Mouse (Mus musculus) neural tube, embryonic 12.5 days (tissue): Measurements from ENCODE around the gene Kcnip4. TPM values are rescaled to one million over a fixed set of nuclear protein-coding genes. Genes with fewer than 3 reads are reported as not detected.
A peak's percentile ranks its signal among the peaks of the same experiment; 100 is the strongest.

Experiments used
- ATAC-seq: fragments of 200-750 bp; cut with Nextera tagmentation; 2 replicates; pipeline ENCODE4 v1.8.0; 2017; ENCODE audit warnings: low read depth, mild to moderate bottlenecking, moderate TSS enrichment, moderate library complexity; ENCODE audit not compliant: low FRiP score
- H3K27ac ChIP-seq: fragments of 300-500 bp; sonication (generic); 2 replicates; pipeline ENCODE4 v1.5.1; 2016
- H3K27me3 ChIP-seq: fragments of 300-500 bp; sonication (generic); replicated peaks from 2 replicates; pipeline ENCODE4 v1.6.1; 2016; ENCODE audit warnings: mild to moderate bottlenecking
- H3K36me3 ChIP-seq: fragments of 300-500 bp; sonication (generic); 2 replicates; pipeline ENCODE4 v1.6.1; 2016; ENCODE audit warnings: mild to moderate bottlenecking
- H3K4me1 ChIP-seq: fragments of 300-500 bp; sonication (generic); 2 replicates; pipeline ENCODE4 v1.6.1; 2016
- H3K4me2 ChIP-seq: fragments of 300-500 bp; sonication (generic); replicated peaks from 2 replicates; pipeline ENCODE4 v1.6.1; 2016; ENCODE audit warnings: mild to moderate bottlenecking
- H3K4me3 ChIP-seq: fragments of 300-500 bp; sonication (generic); 2 replicates; pipeline ENCODE4 v1.5.1; 2016
- H3K9ac ChIP-seq: fragments of 300-500 bp; sonication (generic); 2 replicates; pipeline ENCODE4 v1.6.1; 2016; ENCODE audit warnings: mild to moderate bottlenecking
- H3K9me3 ChIP-seq: fragments of 300-500 bp; sonication (generic); 2 replicates; pipeline ENCODE4 v1.6.1; 2016; ENCODE audit warnings: mild to moderate bottlenecking
- WGBS: fragments of 180-500 bp; shearing (Covaris S2); methylation state at CpG from one replicate; pipeline ENCODE4 v1.1.7; 2016; 5-methylcytosine and 5-hydroxymethylcytosine counted together
- polyA plus RNA-seq: library from polyadenylated mRNA; unstranded; fragments of >200 nt; fragmentation: Nextera tagmentation; extraction: Ambion mirVana; gene quantifications from 2 replicates; pipeline ENCODE4 v1.2.1, GENCODE M21; 2016

The Kcnip4 gene
- polyA plus RNA-seq, 1 experiment from 2014 or later: 4.0 TPM

GRCm38 (mm10) chr5:48503094-48503493, 1021.6 kb downstream of the Kcnip4 start:
- H3K36me3 ChIP-seq: no peaks in the 10 kb centered on the region
- H3K27ac ChIP-seq: no peak overlapping the region
- H3K4me2 ChIP-seq: no peak overlapping the region
- no peak overlapping the region for H3K4me3 ChIP-seq
- no peak overlapping the region for H3K9ac ChIP-seq
- ATAC-seq: no peak
- 83% methylated on average over 3 of the region's 3 CpGs for WGBS
- H3K9me3 ChIP-seq: no peaks in the 10 kb centered on the region
- H3K27me3 ChIP-seq: no peaks in the 10 kb centered on the region
- no peaks in the 10 kb centered on the region for H3K4me1 ChIP-seq

DNA sequence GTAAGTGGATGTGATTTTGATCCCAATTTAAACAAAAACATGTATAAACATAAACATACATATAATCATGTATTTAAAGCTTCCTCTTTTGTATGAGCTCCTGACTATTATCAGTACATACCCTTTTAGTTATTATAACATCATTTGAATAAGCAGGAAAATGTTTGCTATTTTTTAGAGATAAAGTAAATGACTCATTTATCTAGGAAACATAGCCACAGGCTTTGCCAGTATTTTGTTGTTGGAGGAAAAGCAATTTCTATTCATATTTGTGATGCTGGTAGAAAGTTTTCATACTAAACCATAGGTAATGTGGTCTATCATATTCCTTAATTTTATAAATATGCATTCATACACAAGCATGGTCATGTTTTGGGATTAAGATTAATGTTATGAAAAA, 1022.3 kb downstream of the Kcnip4 start:
- Histone ChIP-seq H3K27me3 (no peaks in the 10 kb centered on the region), H3K9me3 (no peaks in the 10 kb centered on the region), H3K4me1 (no peaks in the 10 kb centered on the region), H3K4me2 (no peak overlapping the region), H3K36me3 (no peaks in the 10 kb centered on the region), H3K9ac (no peak overlapping the region), H3K4me3 (no peak overlapping the region), H3K27ac (no peak overlapping the region)
- no peak for ATAC-seq

- no peak overlapping the region for H3K9ac ChIP-seq
- no peak overlapping the region for H3K27ac ChIP-seq
- no peak overlapping the region for H3K4me3 ChIP-seq
- no peak overlapping the region for H3K4me2 ChIP-seq
- no peaks in the 10 kb centered on the region for H3K4me1 ChIP-seq
- H3K36me3 ChIP-seq: no peaks in the 10 kb centered on the region
- H3K27me3 ChIP-seq: no peaks in the 10 kb centered on the region
- no peaks in the 10 kb centered on the region for H3K9me3 ChIP-seq
- no peak for ATAC-seq
- 86% methylated on average over 5 of the region's 5 CpGs for WGBS
Measured at GRCm38 (mm10) chr5:48500204-48500603, 1024.5 kb downstream of the Kcnip4 start.

GRCm38 (mm10) chr5:48490864-48491477, 1033.7 kb downstream of the Kcnip4 start:
- Histone ChIP-seq H3K9ac (no peak overlapping the region), H3K4me1 (no peaks in the 10 kb centered on the region; the same call in 1 of the 2 replicates), H3K4me3 (no peak overlapping the region), H3K36me3 (no peaks in the 10 kb centered on the region), H3K27me3 (no peaks in the 10 kb centered on the region), H3K9me3 (no peaks in the 10 kb centered on the region), H3K4me2 (no peak overlapping the region), H3K27ac (no peak overlapping the region)
- ATAC-seq: no peak
- WGBS: 89% methylated on average over 3 of the region's 3 CpGs

DNA sequence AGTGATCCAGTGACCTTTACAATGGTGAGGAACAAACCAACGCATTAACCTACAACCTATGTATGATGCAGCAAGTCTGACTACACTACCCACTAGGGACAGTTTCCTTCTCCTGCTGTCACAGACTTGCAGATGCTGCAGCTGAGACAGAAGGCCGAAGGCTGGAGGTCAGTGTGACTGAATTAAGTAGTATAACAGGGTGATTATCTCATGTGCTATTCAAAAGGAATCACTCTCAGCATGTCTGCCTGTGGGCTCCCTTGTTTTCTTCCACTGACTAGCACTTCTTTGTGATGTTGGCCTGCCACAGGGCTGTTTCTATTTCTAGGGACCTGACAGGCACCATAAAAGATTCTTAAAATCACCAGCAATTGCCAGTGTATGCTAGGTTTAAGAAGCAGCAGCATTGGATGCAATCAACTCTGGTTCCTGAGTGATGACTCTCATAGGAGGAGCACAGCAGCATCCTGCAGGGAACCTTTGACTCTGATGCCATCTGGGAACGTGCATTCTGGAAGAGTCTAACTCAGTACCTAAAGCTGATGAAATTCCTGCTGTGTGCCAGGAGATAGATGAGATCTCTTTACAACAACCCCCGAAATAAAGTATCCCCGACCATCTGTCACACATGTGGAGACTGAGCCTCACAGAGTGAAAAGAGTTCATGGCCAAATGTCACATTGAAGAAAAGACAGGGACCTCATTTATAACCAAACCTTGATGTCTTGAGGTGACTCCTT, 1035.0 kb downstream of the Kcnip4 start:
- no peak overlapping the region for H3K27ac ChIP-seq
- H3K36me3 ChIP-seq: no peaks in the 10 kb centered on the region
- ATAC-seq: peak; percentile 48; the same call in 1 of the 2 replicates
- WGBS: 13% methylated on average over 5 of the region's 5 CpGs
- no peak overlapping the region for H3K4me2 ChIP-seq
- H3K27me3 ChIP-seq: no peaks in the 10 kb centered on the region
- no peaks in the 10 kb centered on the region for H3K9me3 ChIP-seq
- H3K9ac ChIP-seq: no peak overlapping the region
- H3K4me3 ChIP-seq: no peak overlapping the region
- no peaks in the 10 kb centered on the region; the same call in 1 of the 2 replicates for H3K4me1 ChIP-seq

DNA sequence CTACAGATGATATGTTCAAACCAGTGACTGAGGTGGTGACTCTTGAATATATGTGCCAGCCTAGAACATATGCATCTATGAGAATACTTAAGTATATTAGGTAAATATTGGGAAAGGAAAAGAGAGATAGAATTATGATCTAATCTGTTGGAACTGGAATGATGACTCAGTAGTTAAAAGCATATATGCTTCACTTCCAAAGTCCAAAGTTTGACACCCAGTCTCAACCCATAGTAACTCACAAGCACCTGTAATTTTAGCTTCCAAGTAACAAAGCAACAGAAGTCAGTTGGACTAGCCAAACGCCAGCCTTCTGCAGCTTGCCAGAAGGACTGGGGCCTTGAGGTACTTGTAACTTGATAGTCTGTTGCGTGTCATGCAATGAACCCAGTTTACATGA, 1041.6 kb downstream of the Kcnip4 start:
- Histone ChIP-seq H3K36me3 (no peaks in the 10 kb centered on the region), H3K27ac (no peak overlapping the region), H3K27me3 (no peaks in the 10 kb centered on the region), H3K9me3 (no peaks in the 10 kb centered on the region), H3K4me2 (no peak overlapping the region), H3K4me3 (no peak overlapping the region), H3K4me1 (no peaks in the 10 kb centered on the region), H3K9ac (no peak overlapping the region)
- ATAC-seq: no peak
- 85% methylated on average over 2 of the region's 2 CpGs for WGBS

- H3K4me2 ChIP-seq: no peak overlapping the region
- 79% methylated on average over 2 of the region's 2 CpGs for WGBS
- no peaks in the 10 kb centered on the region for H3K36me3 ChIP-seq
- no peaks in the 10 kb centered on the region for H3K9me3 ChIP-seq
- H3K4me3 ChIP-seq: no peak overlapping the region
- no peak overlapping the region for H3K27ac ChIP-seq
- H3K27me3 ChIP-seq: no peaks in the 10 kb centered on the region
- no peaks in the 10 kb centered on the region for H3K4me1 ChIP-seq
- ATAC-seq: no peak
- H3K9ac ChIP-seq: no peak overlapping the region
Measured at GRCm38 (mm10) chr5:48460221-48460620, 1064.5 kb downstream of the Kcnip4 start.

- WGBS: 76% methylated on average over 1 of the region's 1 CpGs
- Histone ChIP-seq H3K4me1 (no peaks in the 10 kb centered on the region), H3K9ac (no peak overlapping the region), H3K4me2 (no peak overlapping the region), H3K27ac (no peak overlapping the region), H3K4me3 (no peak overlapping the region), H3K27me3 (no peaks in the 10 kb centered on the region), H3K9me3 (no peaks in the 10 kb centered on the region), H3K36me3 (no peaks in the 10 kb centered on the region)
- ATAC-seq: no peak
Measured at GRCm38 (mm10) chr5:48448888-48449287, 1075.8 kb downstream of the Kcnip4 start.

DNA sequence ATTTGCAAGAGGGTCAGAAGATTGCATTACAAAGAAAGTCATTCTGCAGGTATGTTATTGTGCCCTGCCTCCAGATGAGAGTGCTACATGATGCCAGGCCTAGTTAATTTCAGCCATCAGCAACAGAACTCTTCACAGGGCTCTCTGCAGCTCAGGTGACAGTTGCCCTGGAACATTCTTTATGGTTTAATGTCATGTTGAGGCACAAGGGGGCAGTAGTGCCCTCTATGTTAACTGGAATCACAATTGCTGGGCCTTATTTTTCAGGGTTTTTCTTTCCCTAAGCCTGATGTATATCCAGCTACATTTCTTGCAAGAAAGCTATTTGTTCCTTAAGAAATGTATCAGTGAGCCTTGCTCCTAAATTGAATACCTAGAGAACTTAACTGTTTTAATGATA, 1094.2 kb downstream of the Kcnip4 start:
- H3K9me3 ChIP-seq: no peaks in the 10 kb centered on the region
- no peak for ATAC-seq
- no peak overlapping the region for H3K4me2 ChIP-seq
- no peak overlapping the region for H3K9ac ChIP-seq
- H3K4me1 ChIP-seq: no peaks in the 10 kb centered on the region
- no peak overlapping the region for H3K4me3 ChIP-seq
- no peaks in the 10 kb centered on the region for H3K27me3 ChIP-seq
- no peak overlapping the region for H3K27ac ChIP-seq
- H3K36me3 ChIP-seq: no peaks in the 10 kb centered on the region

GRCm38 (mm10) chr5:48421957-48422356, 1102.8 kb downstream of the Kcnip4 start:
- no peak for ATAC-seq

DNA sequence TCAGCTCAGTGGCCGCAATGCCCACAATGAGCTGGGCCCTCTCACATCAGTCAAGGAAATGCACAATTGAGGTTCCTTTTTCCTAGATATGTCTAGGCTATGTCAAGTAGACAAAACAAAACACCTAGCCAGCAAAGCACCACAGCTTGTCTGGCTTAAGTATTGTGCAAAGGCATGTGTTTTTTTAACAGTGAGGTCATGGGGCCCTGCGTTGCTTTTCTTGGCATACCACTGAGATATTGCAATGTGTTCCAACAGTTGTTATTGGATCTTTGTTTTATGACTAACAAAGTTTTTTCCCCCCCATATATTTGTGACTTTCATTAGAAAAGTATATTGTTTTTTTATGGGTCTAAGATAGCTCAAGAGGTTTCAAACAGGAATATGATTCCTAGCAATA, 1105.0 kb downstream of the Kcnip4 start:
- Histone ChIP-seq H3K4me1 (no peaks in the 10 kb centered on the region), H3K27ac (no peak overlapping the region), H3K36me3 (no peaks in the 10 kb centered on the region), H3K9ac (no peak overlapping the region), H3K4me2 (no peak overlapping the region), H3K27me3 (no peaks in the 10 kb centered on the region), H3K4me3 (no peak overlapping the region), H3K9me3 (no peaks in the 10 kb centered on the region)
- 90% methylated on average over 2 of the region's 2 CpGs for WGBS
- ATAC-seq: no peak

More at GRCm38 (mm10) chr5:48421957-48422356, 1102.8 kb downstream of the Kcnip4 start:
- Histone ChIP-seq H3K9me3 (no peaks in the 10 kb centered on the region), H3K9ac (no peak overlapping the region), H3K4me3 (no peak overlapping the region), H3K27me3 (no peaks in the 10 kb centered on the region), H3K4me2 (no peak overlapping the region), H3K4me1 (no peaks in the 10 kb centered on the region), H3K27ac (no peak overlapping the region), H3K36me3 (no peaks in the 10 kb centered on the region)
- 95% methylated on average over 1 of the region's 1 CpGs for WGBS

- no peak overlapping the region for H3K9ac ChIP-seq
- no peaks in the 10 kb centered on the region for H3K9me3 ChIP-seq
- H3K27ac ChIP-seq: no peak overlapping the region
- 96% methylated on average over 4 of the region's 4 CpGs for WGBS
- no peaks in the 10 kb centered on the region for H3K4me1 ChIP-seq
- H3K4me3 ChIP-seq: no peak overlapping the region
- H3K27me3 ChIP-seq: no peaks in the 10 kb centered on the region
- no peaks in the 10 kb centered on the region for H3K36me3 ChIP-seq
- ATAC-seq: no peak
- no peak overlapping the region for H3K4me2 ChIP-seq
Measured at GRCm38 (mm10) chr5:48412261-48412660, 1112.4 kb downstream of the Kcnip4 start.

DNA sequence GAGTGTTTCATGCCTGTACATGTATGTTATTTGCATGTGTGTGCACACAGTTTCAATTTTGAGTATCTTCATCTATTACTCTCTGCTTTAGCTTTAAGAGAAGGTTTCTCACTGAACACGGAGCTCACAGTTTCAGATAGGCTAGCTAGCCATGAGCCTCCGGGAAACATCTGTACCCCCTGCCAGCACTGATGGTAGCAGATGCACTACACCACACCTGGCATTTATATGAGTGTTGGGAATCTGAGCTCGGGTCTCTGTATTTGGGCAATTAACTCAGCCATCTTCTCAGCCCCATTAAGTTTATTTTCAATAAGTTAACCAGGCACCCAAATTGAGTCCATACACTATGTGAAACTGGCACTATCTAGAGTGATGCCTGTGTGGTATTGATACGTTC, 1113.2 kb downstream of the Kcnip4 start:
- Histone ChIP-seq H3K9me3 (no peaks in the 10 kb centered on the region), H3K9ac (no peak overlapping the region), H3K27ac (no peak overlapping the region), H3K4me1 (no peaks in the 10 kb centered on the region), H3K36me3 (no peaks in the 10 kb centered on the region), H3K4me2 (no peak overlapping the region), H3K27me3 (no peaks in the 10 kb centered on the region), H3K4me3 (no peak overlapping the region)
- 74% methylated on average over 4 of the region's 4 CpGs for WGBS
- no peak for ATAC-seq
